Mouse (Mus musculus) thymus, postnatal 36 days (tissue): ENCODE measurements around the gene Rfx1.
A peak's percentile ranks its signal among the peaks of the same experiment; 100 is the strongest.

Experiments used
- DNase-seq, 2 experiments: peaks; one replicate each; pipeline ENCODE4 v3.0.0; 2022; ENCODE audit warnings: mixed read lengths in 2 of 2

Rfx1 gene

GRCm38 (mm10) chr8:84063861-84064610, 2.6 kb upstream of the Rfx1 start:
- peak; percentile 75 to 84 for DNase-seq

GRCm38 (mm10) chr8:84065037-84065436, 1.6 kb upstream of the Rfx1 start, which contains the start of gene Gm10643:
Gm10643 (minus strand) TSS chr8:84065137.
- DNase-seq: no peak

GRCm38 (mm10) chr8:84065457-84066072, 1.1 kb upstream of the Rfx1 start:
- DNase-seq: no peak

- peak; percentile 97 to 99 for DNase-seq
These were observed 476 bp downstream of the Rfx1 start for GRCm38 (mm10) chr8:84067047-84067573.

GRCm38 (mm10) chr8:84067911-84068310, 1.3 kb downstream of the Rfx1 start:
- DNase-seq: no peak

- DNase-seq: no peak
These were observed 1.8 kb downstream of the Rfx1 start for GRCm38 (mm10) chr8:84068316-84069035.

GRCm38 (mm10) chr8:84069169-84069568, 2.5 kb downstream of the Rfx1 start:
- DNase-seq: no peak

- DNase-seq: no peak
These were observed 3.1 kb downstream of the Rfx1 start for GRCm38 (mm10) chr8:84069750-84070149.

- no peak for DNase-seq
These were observed 3.6 kb downstream of the Rfx1 start for GRCm38 (mm10) chr8:84070241-84070640.

GRCm38 (mm10) chr8:84070667-84071066, 4.0 kb downstream of the Rfx1 start:
- DNase-seq: no peak

- no peak for DNase-seq
These were observed 5.3 kb downstream of the Rfx1 start for GRCm38 (mm10) chr8:84071921-84072320.

- no peak for DNase-seq
These were observed 5.7 kb downstream of the Rfx1 start for GRCm38 (mm10) chr8:84072321-84072720.

- DNase-seq: peak in 1 of 2 experiments; percentile 42
These were observed 6.8 kb downstream of the Rfx1 start for GRCm38 (mm10) chr8:84073230-84073976.

- DNase-seq: no peak
These were observed 9.8 kb downstream of the Rfx1 start for GRCm38 (mm10) chr8:84076412-84076811.

- DNase-seq: no peak
These were observed 10.2 kb downstream of the Rfx1 start for GRCm38 (mm10) chr8:84076849-84077248.

GRCm38 (mm10) chr8:84079206-84079605, 12.6 kb downstream of the Rfx1 start:
- no peak for DNase-seq

- no peak for DNase-seq
These were observed 17.2 kb downstream of the Rfx1 start for GRCm38 (mm10) chr8:84083829-84084241.

- DNase-seq: no peak
These were observed 17.9 kb downstream of the Rfx1 start for GRCm38 (mm10) chr8:84084341-84085115.

- DNase-seq: no peak
These were observed 20.5 kb downstream of the Rfx1 start for GRCm38 (mm10) chr8:84087156-84087555.

- DNase-seq: no peak
These were observed 21.2 kb downstream of the Rfx1 start for GRCm38 (mm10) chr8:84087821-84088220.

- no peak for DNase-seq
These were observed 22.6 kb downstream of the Rfx1 start for GRCm38 (mm10) chr8:84089277-84089676.

- no peak for DNase-seq
These were observed 24.0 kb downstream of the Rfx1 start for GRCm38 (mm10) chr8:84090585-84090984.
